Mouse (Mus musculus): ENCODE measurements around the gene Smg6.

Gene Smg6

DNA sequence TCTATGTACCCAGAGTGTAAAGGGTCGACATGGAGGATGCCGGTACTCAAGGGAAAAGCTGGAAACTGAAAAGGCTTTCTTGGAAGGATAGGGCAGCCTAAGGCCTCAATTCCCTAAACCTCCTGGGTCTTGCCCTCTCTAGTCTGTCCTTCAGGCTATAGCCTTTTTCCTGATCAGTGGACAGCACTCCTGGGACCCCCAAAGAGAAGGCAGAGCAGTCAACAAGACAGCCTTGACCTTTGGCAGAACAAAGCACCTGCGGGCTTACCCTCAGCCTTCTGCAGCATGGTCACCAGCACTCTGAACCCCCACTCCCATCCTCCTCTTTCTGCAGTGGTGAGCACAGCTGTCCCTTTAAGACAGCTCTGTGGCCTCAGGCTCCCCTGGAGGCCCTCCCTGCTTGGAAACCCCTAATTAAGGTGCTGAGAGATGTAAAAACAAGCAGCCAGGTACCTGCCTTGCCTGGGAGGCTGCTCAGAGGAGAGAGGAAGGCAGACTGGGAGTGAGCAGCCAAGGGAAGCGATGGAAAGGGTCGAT lies 265.4 kb downstream of the Smg6 start, which contains the start of gene Dph1:
Dph1 (minus strand) TSS at position 337 of the 537 bp plus-strand sequence.
- peak; percentile 12 for DNase-seq (ENCODE audit: low read depth, low spot score)

DNA sequence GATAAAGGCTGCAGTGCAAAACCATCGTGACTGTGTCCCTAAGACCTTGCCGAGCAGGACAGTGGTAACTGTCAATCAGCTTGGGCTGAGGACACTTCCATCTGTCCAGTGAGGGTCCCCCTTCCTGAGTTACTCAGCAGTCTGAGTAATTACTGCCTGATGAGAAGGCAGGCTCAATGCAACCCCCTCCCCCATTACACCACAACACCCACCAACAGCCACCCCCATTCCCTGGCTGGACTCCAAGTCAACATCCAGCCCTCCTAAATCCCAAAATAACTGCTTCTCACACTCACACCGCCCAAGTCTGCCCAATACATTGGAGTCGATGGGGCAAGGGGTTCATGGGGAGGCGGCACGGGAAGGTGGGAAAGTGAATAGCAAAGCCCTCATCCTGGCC lies 266.2 kb downstream of the Smg6 start:
- DNase-seq (ENCODE audit: low read depth, low spot score) = no peak

DNA sequence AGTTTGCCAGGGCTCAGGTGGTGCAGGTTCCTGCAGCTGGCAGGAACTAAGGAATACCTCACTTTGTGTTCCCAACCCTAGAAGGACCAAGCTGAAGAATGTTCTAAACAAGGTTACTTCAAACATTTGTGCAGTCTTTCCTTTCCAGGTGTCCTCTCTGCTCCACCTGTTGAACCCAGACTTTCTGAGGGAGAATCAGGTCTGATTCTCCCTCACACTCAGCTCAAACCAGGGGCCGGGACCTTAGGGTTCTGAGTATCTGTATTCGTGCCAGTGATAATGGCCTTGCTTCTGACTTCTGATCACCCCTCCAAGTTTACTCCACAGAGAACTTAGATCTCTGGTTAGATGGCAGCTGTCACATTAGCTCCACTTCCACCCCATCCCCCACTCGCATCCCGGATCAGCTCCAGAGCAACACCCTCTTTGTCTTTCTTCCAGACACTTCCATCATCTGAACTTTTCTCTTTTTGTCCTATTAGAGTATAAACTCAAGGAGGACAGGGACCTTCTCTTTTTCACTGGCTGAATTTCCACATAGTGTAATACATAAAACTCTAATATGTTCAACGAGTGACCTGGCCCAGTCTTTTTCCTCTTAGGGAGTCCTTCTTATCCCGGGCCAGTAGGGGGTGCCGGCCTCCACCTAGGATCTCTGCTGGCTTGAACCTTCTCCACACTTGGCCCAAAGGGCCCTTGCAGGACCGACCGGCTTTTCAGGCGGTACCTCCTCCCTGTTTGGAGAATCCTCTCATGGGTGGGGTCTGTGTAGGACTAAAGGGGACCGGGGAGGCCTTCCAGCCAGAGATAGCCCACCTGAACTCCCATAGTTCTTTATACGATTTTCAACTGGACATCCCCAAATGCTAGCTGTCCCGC lies 267.0 kb downstream of the Smg6 start:
- peak; percentile 86 for DNase-seq (ENCODE audit: low read depth, low spot score)

DNA sequence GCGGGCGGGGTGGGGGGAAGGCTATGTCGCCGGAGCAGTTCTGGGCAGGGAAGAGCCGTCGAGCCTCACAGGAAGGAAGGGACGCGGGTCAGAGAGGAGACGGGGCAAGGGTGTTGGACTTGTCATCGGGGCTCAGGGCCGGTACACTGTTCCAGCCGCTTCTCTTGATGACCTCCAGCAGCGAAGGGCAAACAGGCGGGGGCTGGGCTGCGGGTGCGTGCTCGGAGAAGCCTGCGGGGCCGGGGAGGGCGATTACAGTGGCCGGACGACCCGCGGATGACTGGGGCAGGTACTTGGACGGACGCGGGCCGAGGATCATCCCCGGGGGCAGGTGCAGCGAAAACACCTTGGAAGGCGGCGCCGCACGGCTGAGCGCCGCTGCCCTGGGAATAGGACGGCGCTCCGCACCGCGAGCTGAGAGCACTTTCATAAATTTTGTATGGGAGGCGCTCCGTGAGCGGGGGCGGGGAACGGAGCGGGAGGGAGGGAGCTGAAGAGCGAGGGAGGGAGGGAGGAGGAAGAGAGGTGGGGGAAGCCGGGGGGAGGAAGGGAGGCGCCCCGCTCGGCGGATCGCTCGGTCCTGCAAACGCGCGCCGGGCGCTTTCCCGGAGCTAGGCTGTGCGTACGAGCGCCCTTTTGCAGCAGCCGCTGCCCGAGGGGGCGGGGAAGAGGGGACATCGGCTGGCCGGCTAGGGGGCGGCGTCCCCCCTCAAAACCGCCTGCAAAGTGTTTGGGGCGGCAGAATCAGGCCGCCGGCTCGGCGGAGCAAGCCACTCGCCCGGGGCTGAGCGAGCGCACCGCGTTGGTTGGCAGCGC lies 267.8 kb downstream of the Smg6 start, which contains the start of gene Rtn4rl1:
Rtn4rl1 (plus strand) TSS at position 528 of the 816 bp plus-strand sequence.
- DNase-seq (ENCODE audit: low read depth, low spot score) = peak; percentile 90

DNA sequence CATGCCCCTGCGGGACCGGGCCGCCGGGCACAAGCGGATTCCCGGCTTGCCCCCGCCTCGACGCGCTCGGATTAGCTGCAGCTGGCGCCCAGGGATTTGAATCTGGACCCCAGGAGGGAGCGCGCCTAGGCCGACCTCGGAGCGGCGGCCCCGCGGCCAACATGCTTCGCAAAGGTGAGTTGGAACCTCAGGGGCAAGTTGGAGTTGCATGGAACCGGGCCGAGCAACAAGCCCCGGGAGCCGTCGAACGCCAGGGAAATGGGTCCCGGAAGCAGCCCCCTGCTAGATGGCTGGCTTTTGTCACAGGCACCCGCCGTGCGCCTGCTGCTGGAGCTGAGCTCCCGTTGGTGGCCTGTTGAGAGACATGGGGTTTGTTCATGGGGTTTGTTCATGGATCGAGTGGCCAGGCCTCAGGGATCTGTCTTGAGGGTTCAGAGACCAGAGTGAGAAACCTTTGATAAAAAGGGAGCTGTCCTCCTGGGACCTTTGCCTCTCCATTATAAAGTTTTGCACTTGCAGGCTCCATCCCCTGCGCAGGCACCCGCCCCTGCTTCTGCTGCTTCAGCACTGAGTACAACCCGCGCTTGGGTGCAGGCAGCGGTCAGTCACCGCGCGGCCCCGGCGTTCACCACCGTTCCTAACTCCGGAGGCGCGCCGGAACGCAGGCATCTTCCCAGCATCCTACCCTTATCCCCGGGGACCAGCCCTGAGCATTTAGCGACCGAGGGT lies 268.7 kb downstream of the Smg6 start:
- DNase-seq (ENCODE audit: low read depth, low spot score) = peak; percentile 51

DNA sequence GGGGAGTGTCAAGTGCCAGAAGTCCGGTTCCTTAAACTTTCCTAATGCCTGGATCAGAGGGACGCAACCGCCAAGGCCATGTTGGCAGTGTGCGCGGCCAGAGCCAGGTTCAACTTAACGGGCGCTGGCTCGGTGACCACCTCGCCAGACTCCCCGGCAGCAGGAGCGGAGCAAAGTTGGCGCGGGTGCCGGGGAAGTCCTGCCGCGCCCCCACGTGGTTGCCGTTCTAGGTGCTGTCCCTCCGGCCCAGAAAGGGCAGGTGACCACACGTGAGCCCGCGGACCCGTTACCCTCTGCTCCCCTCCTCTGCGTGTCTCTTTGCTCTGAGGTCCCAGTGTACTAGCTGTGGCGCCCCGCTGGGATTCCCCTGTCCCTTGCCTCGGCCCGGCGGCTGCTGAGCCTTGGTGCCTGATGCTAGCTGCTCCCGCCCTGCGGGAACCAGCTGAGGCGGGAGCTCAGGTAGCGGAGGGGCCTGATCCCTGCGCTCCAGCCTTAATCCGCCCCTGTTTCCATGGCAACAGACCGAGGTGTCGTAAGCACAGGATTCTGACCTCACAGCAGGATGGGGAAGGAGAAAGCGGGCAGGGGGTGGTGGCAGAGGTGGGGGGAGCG lies 269.3 kb downstream of the Smg6 start:
- peak; percentile 80 for DNase-seq (ENCODE audit: low read depth, low spot score)

DNA sequence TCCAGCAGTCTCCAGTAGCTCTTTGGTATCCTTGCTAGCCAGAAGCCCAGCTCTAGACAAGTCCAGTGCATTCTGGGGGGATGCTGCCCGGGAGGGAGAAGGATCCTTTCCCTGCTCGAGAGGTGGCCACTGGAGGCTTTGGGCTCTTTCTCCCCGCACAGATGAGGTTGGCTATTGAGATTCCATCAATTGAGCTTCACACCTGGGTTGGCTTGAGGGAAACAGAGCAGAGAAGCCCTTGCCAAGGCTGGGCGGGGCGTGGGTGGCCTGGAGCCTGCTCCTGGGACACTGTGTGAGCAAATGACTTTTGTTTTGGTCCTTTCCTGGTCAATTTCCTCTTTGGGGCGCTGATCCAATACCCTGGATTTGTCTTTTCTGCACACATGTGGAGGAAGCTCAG lies 270.5 kb downstream of the Smg6 start:
- no peak for DNase-seq (ENCODE audit: low read depth, low spot score)

DNA sequence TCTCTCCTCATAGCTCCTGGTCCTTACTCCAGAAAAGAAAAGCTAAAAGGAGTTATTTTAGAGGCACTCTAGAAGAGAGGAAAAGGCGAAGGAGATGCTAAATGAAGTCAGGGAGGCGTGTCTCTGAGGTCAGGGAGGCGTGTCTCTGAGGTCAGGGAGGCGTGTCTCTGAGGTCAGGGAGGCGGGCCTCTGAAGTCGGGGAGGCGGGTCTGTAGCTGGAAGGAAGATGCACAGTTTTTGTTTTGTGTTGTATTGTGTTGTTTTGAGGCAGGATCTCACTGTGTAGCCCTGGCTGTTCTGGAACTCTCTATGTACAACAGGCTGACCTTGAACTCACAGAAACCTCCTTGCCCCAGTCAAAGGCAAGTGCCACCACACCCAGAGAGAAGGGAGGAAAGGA lies 272.3 kb downstream of the Smg6 start:
- DNase-seq (ENCODE audit: low read depth, low spot score) = peak; percentile 51

DNA sequence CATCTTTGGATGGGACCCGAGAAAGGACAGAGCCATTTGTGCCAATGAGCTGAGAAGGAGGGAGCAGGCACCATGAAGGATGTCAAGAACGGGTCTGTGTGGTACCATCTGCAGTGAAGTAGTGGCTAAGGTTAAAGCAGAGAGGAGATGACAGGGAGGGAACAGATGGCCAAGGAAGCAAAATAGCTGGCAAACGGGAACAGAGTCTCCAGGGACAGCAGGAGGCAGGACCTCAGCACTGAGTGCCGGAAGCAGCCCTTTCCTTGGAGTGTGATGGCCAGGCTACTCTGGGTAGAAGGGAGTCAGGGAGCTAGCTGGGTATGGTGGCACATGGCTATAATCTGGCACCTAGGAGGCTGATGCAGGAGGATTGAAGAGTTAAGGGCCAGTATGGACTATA lies 273.2 kb downstream of the Smg6 start:
- DNase-seq (ENCODE audit: low read depth, low spot score) = no peak

DNA sequence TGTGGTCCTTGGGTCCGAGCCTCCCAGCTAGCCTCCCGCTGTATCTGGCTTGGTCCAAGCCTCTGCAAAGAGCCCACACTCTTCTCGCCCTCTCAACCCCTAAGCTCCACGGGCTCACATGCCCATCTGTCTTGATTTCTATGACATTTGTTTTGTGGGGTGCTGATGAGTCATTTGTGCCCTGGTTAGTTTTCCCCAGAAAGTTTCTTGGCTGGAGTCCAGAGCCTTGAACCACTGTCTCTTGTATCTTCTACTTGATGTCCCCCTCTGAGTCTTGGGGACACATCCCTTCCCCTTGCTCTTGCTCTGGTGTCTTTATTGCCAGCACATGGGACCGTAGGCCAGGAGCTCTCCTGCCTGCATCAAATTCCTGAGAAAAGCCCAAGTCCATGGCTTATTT lies 274.3 kb downstream of the Smg6 start:
- peak; percentile 48 for DNase-seq (ENCODE audit: low read depth, low spot score)

DNA sequence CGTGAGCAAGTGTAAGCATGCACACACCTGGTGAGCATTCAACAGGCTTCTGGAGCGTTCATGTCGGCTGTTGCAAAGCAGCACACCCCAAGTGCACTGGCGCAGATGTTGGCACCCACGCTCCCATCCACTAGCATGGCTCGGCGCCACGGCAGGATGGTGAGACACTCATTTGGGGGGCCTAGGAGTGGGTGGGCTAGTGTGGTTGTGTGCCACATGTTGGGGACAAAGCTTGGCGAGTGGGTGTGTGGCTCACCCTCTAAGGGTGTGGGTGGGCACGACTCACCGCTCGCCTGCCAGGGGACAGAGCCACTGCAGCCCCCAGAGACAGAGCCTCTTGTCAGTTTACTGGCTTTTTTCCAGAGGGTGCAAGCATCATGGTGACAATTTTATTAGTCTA lies 275.3 kb downstream of the Smg6 start:
- DNase-seq (ENCODE audit: low read depth, low spot score) = no peak

DNA sequence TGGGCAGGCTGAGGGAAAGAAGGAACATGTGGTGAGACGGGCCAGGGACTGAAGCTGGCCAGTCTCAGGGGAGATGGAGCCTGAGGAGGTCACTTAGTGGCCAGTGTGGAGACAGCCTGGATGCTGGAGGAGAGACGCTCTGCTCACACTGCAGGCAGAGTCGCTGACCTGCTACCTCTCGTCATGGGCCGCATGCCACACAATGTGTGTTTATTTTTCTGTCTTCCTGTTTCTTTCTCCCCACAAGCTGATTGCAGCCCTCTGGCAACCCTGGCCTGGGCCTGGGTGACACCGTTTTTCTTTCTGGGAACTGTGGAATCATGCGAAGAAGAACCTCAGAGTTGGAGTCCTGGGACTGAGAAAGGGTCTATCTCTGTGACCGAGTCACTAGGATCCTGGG lies 276.1 kb downstream of the Smg6 start:
- DNase-seq (ENCODE audit: low read depth, low spot score) = no peak

DNA sequence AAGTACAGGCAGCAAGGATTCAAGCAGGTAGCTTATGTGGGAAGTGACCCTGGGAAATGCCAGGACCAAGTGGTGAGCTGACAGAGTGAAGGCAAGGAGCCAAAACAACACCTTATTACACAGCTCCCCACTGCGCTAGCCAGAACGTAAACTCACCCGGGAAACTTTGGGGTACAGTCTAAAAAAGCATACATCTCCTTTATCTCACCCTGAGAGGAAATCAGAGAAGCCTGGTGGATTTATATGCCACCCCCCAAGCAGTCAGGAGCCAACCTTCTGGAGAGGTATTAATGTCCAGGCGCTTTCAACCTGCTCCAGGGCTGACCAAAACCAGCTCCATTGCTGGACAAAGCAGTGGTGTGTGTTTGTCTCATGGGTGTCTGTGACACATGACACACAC lies 278.3 kb downstream of the Smg6 start:
- no peak for DNase-seq (ENCODE audit: low read depth, low spot score)

DNA sequence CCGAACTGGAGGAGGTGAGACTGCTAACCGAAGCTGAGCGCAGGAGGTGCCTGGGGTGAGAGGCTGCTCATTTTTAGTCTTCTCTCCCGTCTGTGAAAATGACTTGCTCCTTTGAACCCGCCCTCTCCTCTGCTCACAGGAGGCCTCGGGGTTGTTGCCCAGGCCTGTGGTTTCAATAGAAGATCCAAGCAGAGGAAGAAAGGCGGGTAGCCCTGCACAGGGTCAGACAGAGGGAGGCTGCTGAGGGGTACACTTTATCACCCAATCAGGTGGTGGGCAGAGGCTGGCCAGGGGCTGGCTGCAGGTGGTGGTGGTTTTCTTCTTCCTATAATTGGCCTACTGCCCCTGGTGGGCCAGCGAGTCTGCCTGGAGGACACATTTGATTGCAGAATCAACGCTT lies 278.8 kb downstream of the Smg6 start:
- DNase-seq (ENCODE audit: low read depth, low spot score) = no peak

DNA sequence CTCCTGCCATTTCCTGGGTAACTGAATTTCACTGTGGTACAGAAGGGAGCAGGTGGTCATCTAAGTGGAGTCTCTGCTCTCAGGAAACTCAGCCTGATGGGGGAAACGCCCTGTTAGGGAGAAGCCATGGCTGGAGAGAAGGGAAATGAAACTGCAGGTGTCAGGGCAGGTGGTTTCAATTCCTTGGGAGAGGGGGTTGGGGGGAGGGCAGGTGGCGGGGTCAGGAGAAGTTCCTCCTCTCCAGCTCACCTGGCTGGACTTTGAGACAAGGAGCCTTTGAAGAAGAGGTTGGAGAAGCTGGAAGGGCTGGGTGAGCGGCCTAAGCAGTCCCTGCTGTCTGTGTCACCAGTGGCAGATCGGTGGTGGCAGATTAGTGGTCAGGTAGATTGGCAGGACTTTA lies 280.7 kb downstream of the Smg6 start:
- DNase-seq (ENCODE audit: low read depth, low spot score) = no peak

DNA sequence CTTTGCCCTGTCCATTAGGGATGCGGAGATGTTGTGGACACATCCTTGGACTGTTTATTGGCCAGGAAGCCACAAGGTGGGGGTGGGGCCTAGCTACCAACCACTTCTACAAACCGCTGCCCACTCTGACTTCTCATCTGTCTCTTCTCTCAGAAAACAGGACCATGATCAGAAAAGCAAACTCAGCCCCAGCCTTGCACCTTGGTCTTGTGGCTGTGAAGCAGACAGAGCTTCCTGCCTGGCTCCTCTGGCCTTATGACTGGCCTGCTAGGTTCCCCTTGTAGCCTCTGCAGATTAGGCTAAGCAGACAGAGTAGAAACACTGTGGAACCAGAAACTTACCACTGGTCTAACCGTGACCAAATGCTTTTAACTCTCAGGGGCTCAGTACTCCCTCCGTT lies 283.7 kb downstream of the Smg6 start:
- DNase-seq (ENCODE audit: low read depth, low spot score) = no peak

DNA sequence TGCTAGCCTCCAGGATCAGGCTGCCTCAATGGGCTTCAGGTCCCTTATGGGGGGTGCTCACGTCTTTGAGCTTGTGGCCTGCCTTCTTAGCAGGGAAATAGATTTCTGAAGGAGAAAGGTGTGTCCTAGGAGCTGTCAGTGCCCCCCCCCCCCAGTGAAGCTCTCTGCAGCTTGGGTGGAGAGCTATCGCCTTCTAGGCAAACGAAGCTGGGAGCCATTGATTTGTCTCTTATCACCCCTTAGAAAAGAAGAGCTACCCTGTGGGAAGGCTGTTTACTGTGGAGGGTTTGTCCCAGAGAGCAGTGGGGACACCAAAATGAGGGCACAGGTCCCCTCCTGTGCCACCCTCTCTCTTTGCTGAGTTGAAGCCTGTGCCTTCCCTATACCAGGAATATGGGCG lies 284.5 kb downstream of the Smg6 start:
- DNase-seq (ENCODE audit: low read depth, low spot score) = no peak

DNA sequence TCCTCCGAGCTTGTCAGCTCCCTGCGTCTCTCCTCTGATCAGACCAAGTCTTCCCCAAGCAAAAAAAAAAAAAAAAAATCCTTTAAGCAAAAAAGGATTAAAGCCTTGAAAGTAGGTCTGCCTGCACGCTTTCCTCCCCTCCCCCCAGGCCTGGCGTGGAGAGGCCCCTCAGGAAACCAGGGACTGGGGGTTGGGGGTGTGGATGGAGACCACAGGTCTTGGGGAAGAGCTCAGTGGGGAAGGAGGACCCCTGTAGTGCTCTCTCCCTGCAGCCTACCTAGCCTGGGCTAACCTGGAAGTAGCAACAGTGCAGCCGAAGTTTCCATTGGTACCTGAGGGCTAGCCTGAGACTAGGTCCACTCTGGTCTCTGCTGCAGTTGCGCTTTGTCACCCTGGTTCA lies 285.1 kb downstream of the Smg6 start:
- DNase-seq (ENCODE audit: low read depth, low spot score) = no peak

DNA sequence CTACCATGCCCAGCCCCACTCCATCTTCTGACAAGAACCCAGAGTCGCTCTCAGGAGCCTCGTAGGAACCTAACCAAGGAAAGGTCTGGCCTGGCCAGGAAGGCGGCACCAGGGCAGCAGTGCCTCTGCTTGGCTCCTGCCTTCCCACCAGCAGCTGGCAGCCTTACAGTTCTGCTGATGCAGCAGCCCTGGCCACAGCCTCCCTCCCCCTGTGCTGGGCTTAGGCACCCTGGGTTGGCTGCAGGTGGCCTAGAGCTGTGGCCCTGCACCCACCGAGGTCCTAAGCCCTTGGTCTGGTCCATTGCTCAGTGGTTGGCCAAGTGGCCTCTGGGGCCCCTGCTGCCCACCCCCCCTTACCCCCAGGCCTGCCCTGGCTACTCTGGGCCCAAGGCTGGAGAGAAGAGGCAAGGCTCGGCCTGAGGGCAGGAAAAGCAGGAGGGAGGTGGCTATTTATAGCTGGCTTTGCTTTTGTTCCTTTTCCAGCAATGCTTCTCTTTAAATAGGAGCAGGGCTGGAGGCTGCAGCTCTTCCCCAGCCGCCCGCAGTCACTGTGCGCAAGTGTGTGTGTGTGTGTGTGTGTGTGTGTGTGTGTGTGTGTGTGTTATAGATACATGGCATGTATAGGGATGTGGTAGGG lies 286.5 kb downstream of the Smg6 start:
- no peak for DNase-seq (ENCODE audit: low read depth, low spot score)

DNA sequence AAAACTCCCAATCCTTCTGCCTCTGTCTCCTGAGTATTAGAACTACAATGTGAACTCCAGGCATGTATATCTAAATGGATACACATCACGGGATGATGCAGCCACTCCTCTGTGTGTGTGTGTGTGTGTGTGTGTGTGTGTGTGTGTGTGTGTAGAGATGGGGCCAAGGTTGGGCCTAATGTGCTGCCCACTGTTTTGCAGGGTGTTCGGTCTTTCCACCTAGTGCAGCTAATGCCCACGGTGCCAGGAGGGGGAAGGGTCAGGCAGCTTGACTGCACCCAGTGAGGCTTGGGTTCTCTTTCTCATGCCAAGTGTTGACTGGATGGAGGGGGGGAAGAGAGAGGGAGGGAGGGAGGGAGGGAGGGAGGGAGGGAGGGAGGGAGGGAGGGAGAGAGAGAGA lies 287.3 kb downstream of the Smg6 start:
- DNase-seq (ENCODE audit: low read depth, low spot score) = no peak
